Mouse (Mus musculus) CD4-positive, CD25-positive, alpha-beta regulatory T cell, adult 2 months (primary cell): ENCODE data around the gene Zscan4c.
"Not testable (repeated sequence)": the region's sequence is repeated elsewhere in the genome, so short reads cannot be mapped to it uniquely, and the experiment has no call there.

Experiments used
- DNase-seq: peaks from one replicate; pipeline ENCODE4 v3.0.0-alpha.2; 2012; ENCODE audit warnings: low read depth, low spot score

The Zscan4c gene

GRCm38 (mm10) chr7:11005445-11005844 lies at the start of gene Zscan4c:
Gene Zscan4c (plus strand): TSS chr7:11005745.
- DNase-seq = not testable (repeated sequence)
